Mouse (Mus musculus): ENCODE results near the gene Pomc.

DNA sequence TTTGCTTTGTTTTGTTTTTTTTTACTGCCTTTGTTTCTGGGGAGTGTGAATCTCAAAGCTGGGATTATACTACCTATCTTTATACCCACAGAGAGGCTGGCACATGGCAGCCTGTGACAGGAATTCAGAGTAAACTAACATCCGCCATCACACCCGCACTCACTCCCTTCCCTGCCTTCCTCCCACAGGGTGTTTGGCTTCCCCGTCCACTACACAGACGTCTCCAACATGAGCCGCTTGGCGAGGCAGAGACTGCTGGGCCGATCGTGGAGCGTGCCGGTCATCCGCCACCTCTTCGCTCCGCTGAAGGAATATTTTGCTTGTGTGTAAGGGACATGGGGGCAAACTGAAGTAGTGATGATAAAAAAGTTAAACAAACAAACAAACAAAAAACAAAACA is 47.3 kb upstream of the Pomc start:
- TF ChIP-seq CTCF (IDR thresholded peaks at IDR 0.05; ENCODE audit: insufficient read depth, low read length) (no peak), POLR2A (IDR thresholded peaks at IDR 0.05; ENCODE audit: borderline replicate concordance, extremely low read depth, low read depth, low read length) (no peak)

Data from lung, adult 2 months (tissue).